Mouse (Mus musculus) bone marrow macrophage, adult 2 months (primary cell): ENCODE measurements around the gene Ppox.

ENCODE experiments used
- CTCF ChIP-seq: IDR thresholded peaks from 2 replicates; pipeline ENCODE4 v1.5.1; 2012; ENCODE audit warnings: low read depth, mild to moderate bottlenecking, low read length, moderate library complexity
- POLR2A ChIP-seq: IDR thresholded peaks from 2 replicates; pipeline ENCODE4 v1.6.1; 2012; ENCODE audit warnings: mild to moderate bottlenecking, low read depth, low read length, borderline replicate concordance

- TF ChIP-seq POLR2A (no peak), CTCF (no peak)
Measured at GRCm38 (mm10) chr1:171235791-171236190, 45.2 kb downstream of the Ppox start.
